Mouse (Mus musculus): ENCODE measurements at regions not wholly inside any gene's neighbourhood (a gene's known extent, or its start where the extent isn't known, plus 50 kb on each side); places are given as distances from the start of the nearest gene placed in this dataset.
A peak's percentile ranks its signal among the peaks of the same experiment; 100 is the strongest.
"Not testable (repeated sequence)": the region's sequence is repeated elsewhere in the genome, so short reads cannot be mapped to it uniquely, and the experiment has no call there.

- Histone ChIP-seq H3K4me2 (ENCODE audit: low read length) (no peak overlapping the region), H3K4me3 (replicated peaks; ENCODE audit: low read length) (no peak overlapping the region), H3K27ac (ENCODE audit: low read length) (no peak overlapping the region), H3K4me1 (replicated peaks; ENCODE audit: control insufficient read depth, insufficient read depth, low read length) (no peaks in the 10 kb centered on the region), H3K9ac (replicated peaks; ENCODE audit: low read depth, low read length) (no peak overlapping the region), H3K9me3 (ENCODE audit: control insufficient read depth, low read length) (no peaks in the 10 kb centered on the region), H3K36me3 (ENCODE audit: control insufficient read depth, insufficient read depth) (no peaks in the 10 kb centered on the region), H3K27me3 (replicated peaks; ENCODE audit: control insufficient read depth, insufficient read depth, low read length) (no peaks in the 10 kb centered on the region)
- no peak for ATAC-seq
Observed at GRCm38 (mm10) chr16:79350127-79350526, 259.2 kb upstream of the Tmprss15 start.

GRCm38 (mm10) chr16:79342453-79342852 is 251.6 kb upstream of the Tmprss15 start:
- WGBS: 70% methylated on average over 3 of the region's 3 CpGs
- no peak for ATAC-seq
- Histone ChIP-seq H3K36me3 (ENCODE audit: control insufficient read depth, insufficient read depth) (no peaks in the 10 kb centered on the region), H3K9me3 (ENCODE audit: control insufficient read depth, low read length) (no peaks in the 10 kb centered on the region), H3K9ac (replicated peaks; ENCODE audit: low read depth, low read length) (no peak overlapping the region), H3K4me1 (replicated peaks; ENCODE audit: control insufficient read depth, insufficient read depth, low read length) (no peaks in the 10 kb centered on the region), H3K4me3 (replicated peaks; ENCODE audit: low read length) (no peak overlapping the region), H3K27me3 (replicated peaks; ENCODE audit: control insufficient read depth, insufficient read depth, low read length) (no peaks in the 10 kb centered on the region), H3K4me2 (ENCODE audit: low read length) (no peak overlapping the region), H3K27ac (ENCODE audit: low read length) (no peak overlapping the region)

- Histone ChIP-seq H3K9me3 (ENCODE audit: control insufficient read depth, low read length) (no peaks in the 10 kb centered on the region), H3K27me3 (replicated peaks; ENCODE audit: control insufficient read depth, insufficient read depth, low read length) (no peaks in the 10 kb centered on the region), H3K4me1 (replicated peaks; ENCODE audit: control insufficient read depth, insufficient read depth, low read length) (no peaks in the 10 kb centered on the region), H3K9ac (replicated peaks; ENCODE audit: low read depth, low read length) (no peak overlapping the region), H3K27ac (ENCODE audit: low read length) (no peak overlapping the region), H3K36me3 (ENCODE audit: control insufficient read depth, insufficient read depth) (no peaks in the 10 kb centered on the region), H3K4me3 (replicated peaks; ENCODE audit: low read length) (no peak overlapping the region), H3K4me2 (ENCODE audit: low read length) (no peak overlapping the region)
- WGBS: 75% methylated on average over 2 of the region's 2 CpGs
- ATAC-seq: no peak
Observed at GRCm38 (mm10) chr16:79336416-79336815, 245.5 kb upstream of the Tmprss15 start.

DNA sequence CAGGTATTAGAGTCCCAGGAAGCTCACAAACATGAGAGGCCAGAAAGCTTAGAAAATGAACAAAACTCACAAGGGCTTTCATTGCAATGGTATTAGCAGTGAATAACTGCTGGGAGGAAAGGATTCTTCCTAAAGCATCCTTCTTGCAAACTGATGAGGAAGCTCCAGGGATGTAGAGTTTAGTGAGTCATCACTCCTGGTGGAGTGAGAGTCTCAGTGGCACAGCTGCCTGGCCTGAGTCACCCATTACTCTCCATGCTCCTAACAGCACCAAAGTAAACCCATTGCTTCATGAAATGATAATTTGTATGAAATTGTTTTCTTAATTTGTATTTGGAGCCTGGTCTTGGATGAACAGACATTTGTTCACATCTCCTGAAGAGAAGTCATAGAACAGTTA is 245.1 kb upstream of the Tmprss15 start:
- H3K27ac ChIP-seq (ENCODE audit: low read length): no peak overlapping the region
- H3K36me3 ChIP-seq (ENCODE audit: control insufficient read depth, insufficient read depth): no peaks in the 10 kb centered on the region
- H3K9ac ChIP-seq (replicated peaks; ENCODE audit: low read depth, low read length): no peak overlapping the region
- no peak overlapping the region for H3K4me2 ChIP-seq (ENCODE audit: low read length)
- no peaks in the 10 kb centered on the region for H3K9me3 ChIP-seq (ENCODE audit: control insufficient read depth, low read length)
- H3K27me3 ChIP-seq (replicated peaks; ENCODE audit: control insufficient read depth, insufficient read depth, low read length): no peaks in the 10 kb centered on the region
- ATAC-seq: no peak
- no peak overlapping the region for H3K4me3 ChIP-seq (replicated peaks; ENCODE audit: low read length)
- H3K4me1 ChIP-seq (replicated peaks; ENCODE audit: control insufficient read depth, insufficient read depth, low read length): no peaks in the 10 kb centered on the region

DNA sequence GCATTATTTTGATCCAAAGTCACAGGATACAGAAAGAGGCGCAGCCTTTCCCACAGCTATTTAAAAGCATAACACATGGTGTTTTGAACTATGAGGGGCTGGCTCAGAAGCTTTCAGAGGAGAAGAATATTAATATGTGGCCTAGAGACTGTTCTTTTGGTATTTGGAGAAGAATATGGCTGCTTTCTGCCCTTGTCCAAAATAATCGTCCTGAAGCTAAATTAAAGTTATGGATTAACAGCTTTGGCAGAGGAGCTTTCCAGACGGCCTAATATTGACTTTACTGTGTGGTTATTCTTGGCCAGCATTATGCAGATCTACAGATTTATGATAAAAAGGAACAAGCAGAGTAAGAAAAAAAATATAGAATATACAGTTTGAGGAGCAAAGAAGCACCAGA is 222.4 kb upstream of the Tmprss15 start:
- Histone ChIP-seq H3K9ac (replicated peaks; ENCODE audit: low read depth, low read length) (no peak overlapping the region), H3K27ac (ENCODE audit: low read length) (no peak overlapping the region; the same call in 1 of the 2 replicates), H3K4me3 (replicated peaks; ENCODE audit: low read length) (no peak overlapping the region), H3K4me1 (replicated peaks; ENCODE audit: control insufficient read depth, insufficient read depth, low read length) (no peaks in the 10 kb centered on the region), H3K9me3 (ENCODE audit: control insufficient read depth, low read length) (no peaks in the 10 kb centered on the region), H3K36me3 (ENCODE audit: control insufficient read depth, insufficient read depth) (no peaks in the 10 kb centered on the region), H3K27me3 (replicated peaks; ENCODE audit: control insufficient read depth, insufficient read depth, low read length) (no peaks in the 10 kb centered on the region), H3K4me2 (ENCODE audit: low read length) (no peak overlapping the region)
- WGBS: 68% methylated on average over 3 of the region's 3 CpGs
- ATAC-seq: no peak

DNA sequence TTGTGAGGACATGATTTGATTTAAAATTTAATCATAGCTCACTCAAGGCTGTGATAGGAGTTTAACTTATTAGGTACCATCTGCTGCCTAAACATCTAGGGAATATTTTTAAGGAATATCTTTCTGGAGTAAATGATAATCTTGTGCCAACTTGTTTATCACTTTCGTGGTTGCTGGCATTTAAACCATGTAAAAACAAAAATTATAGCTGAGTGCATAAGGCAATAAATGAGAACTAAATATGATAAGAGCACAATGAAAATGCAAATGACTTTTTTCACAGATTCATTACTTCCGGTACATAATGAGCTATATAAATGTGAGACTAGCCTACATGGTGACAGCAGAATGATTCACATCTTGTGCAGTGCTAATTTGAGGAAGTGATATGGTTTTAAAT is 221.8 kb upstream of the Tmprss15 start:
- Histone ChIP-seq H3K27me3 (replicated peaks; ENCODE audit: control insufficient read depth, insufficient read depth, low read length) (no peaks in the 10 kb centered on the region), H3K9ac (replicated peaks; ENCODE audit: low read depth, low read length) (no peak overlapping the region), H3K9me3 (ENCODE audit: control insufficient read depth, low read length) (no peaks in the 10 kb centered on the region), H3K4me1 (replicated peaks; ENCODE audit: control insufficient read depth, insufficient read depth, low read length) (no peaks in the 10 kb centered on the region), H3K27ac (ENCODE audit: low read length) (no peak overlapping the region), H3K4me2 (ENCODE audit: low read length) (no peak overlapping the region), H3K36me3 (ENCODE audit: control insufficient read depth, insufficient read depth) (no peaks in the 10 kb centered on the region), H3K4me3 (replicated peaks; ENCODE audit: low read length) (no peak overlapping the region)
- ATAC-seq: peak; percentile 72
- WGBS: 44% methylated on average over 2 of the region's 2 CpGs

DNA sequence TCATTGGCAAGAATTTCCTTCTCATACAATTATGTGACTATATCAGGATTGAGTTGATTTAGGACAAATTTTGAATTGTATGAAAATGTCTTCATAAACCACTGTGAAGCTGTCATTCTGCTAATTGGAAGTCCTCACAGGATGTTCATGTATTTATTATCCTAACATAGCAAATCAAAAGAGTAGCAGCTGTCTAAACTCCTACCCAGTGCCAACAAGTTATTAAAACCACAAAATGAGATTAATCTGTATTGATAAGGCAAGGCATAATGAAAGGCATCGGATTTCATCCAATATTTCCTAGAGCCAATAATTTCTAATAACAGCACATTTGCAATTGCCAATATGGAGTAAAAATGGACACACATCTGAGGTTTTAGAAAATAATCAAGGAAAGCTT is 217.6 kb upstream of the Tmprss15 start:
- Histone ChIP-seq H3K27me3 (replicated peaks; ENCODE audit: control insufficient read depth, insufficient read depth, low read length) (no peaks in the 10 kb centered on the region), H3K4me2 (ENCODE audit: low read length) (no peak overlapping the region), H3K9me3 (ENCODE audit: control insufficient read depth, low read length) (no peaks in the 10 kb centered on the region), H3K9ac (replicated peaks; ENCODE audit: low read depth, low read length) (no peak overlapping the region), H3K4me3 (replicated peaks; ENCODE audit: low read length) (no peak overlapping the region), H3K36me3 (ENCODE audit: control insufficient read depth, insufficient read depth) (no peaks in the 10 kb centered on the region), H3K4me1 (replicated peaks; ENCODE audit: control insufficient read depth, insufficient read depth, low read length) (no peaks in the 10 kb centered on the region), H3K27ac (ENCODE audit: low read length) (no peak overlapping the region)
- no peak for ATAC-seq
- WGBS: 74% methylated on average over 1 of the region's 1 CpGs

GRCm38 (mm10) chr16:79296621-79297020 is 205.7 kb upstream of the Tmprss15 start:
- not testable (repeated sequence) for H3K9ac ChIP-seq (replicated peaks; ENCODE audit: low read depth, low read length); H3K9me3 ChIP-seq (ENCODE audit: control insufficient read depth, low read length); H3K4me2 ChIP-seq (ENCODE audit: low read length); H3K27me3 ChIP-seq (replicated peaks; ENCODE audit: control insufficient read depth, insufficient read depth, low read length); H3K27ac ChIP-seq (ENCODE audit: low read length); H3K4me1 ChIP-seq (replicated peaks; ENCODE audit: control insufficient read depth, insufficient read depth, low read length); ATAC-seq; H3K4me3 ChIP-seq (replicated peaks; ENCODE audit: low read length); H3K36me3 ChIP-seq (ENCODE audit: control insufficient read depth, insufficient read depth)

GRCm38 (mm10) chr16:79279006-79279405 is 188.1 kb upstream of the Tmprss15 start:
- no peak overlapping the region for H3K9ac ChIP-seq (replicated peaks; ENCODE audit: low read depth, low read length)
- no peaks in the 10 kb centered on the region for H3K36me3 ChIP-seq (ENCODE audit: control insufficient read depth, insufficient read depth)
- 89% methylated on average over 2 of the region's 2 CpGs for WGBS
- no peak overlapping the region for H3K4me3 ChIP-seq (replicated peaks; ENCODE audit: low read length)
- no peak overlapping the region for H3K4me2 ChIP-seq (ENCODE audit: low read length)
- no peaks in the 10 kb centered on the region for H3K4me1 ChIP-seq (replicated peaks; ENCODE audit: control insufficient read depth, insufficient read depth, low read length)
- no peaks in the 10 kb centered on the region for H3K9me3 ChIP-seq (ENCODE audit: control insufficient read depth, low read length)
- no peaks in the 10 kb centered on the region for H3K27me3 ChIP-seq (replicated peaks; ENCODE audit: control insufficient read depth, insufficient read depth, low read length)
- H3K27ac ChIP-seq (ENCODE audit: low read length): no peak overlapping the region
- no peak for ATAC-seq

- no peak overlapping the region for H3K4me3 ChIP-seq (replicated peaks; ENCODE audit: low read length)
- no peaks in the 10 kb centered on the region for H3K9me3 ChIP-seq (ENCODE audit: control insufficient read depth, low read length)
- no peak overlapping the region for H3K4me2 ChIP-seq (ENCODE audit: low read length)
- ATAC-seq: no peak
- H3K27me3 ChIP-seq (replicated peaks; ENCODE audit: control insufficient read depth, insufficient read depth, low read length): no peaks in the 10 kb centered on the region
- H3K9ac ChIP-seq (replicated peaks; ENCODE audit: low read depth, low read length): no peak overlapping the region
- no peaks in the 10 kb centered on the region for H3K36me3 ChIP-seq (ENCODE audit: control insufficient read depth, insufficient read depth)
- no peaks in the 10 kb centered on the region for H3K4me1 ChIP-seq (replicated peaks; ENCODE audit: control insufficient read depth, insufficient read depth, low read length)
- WGBS: 100% methylated on average over 1 of the region's 1 CpGs
- no peak overlapping the region for H3K27ac ChIP-seq (ENCODE audit: low read length)
Observed at GRCm38 (mm10) chr16:79256525-79256924, 165.6 kb upstream of the Tmprss15 start.
